Mouse (Mus musculus) midbrain, postnatal 0 days (tissue): ENCODE measurements around the gene Eif4ebp2. TPM values are rescaled to one million over a fixed set of nuclear protein-coding genes. Genes with fewer than 3 reads are reported as not detected.

Experiments
- ATAC-seq: fragments of 200-750 bp; cut with Nextera tagmentation; 2 replicates; pipeline ENCODE4 v1.8.0; 2017; ENCODE audit warnings: moderate number of reproducible peaks, mild to moderate bottlenecking, moderate TSS enrichment, moderate library complexity; ENCODE audit not compliant: low FRiP score
- DNase-seq: peaks from one replicate; pipeline ENCODE4 v3.0.0-alpha.2; 2015; ENCODE audit warnings: low spot score
- H3K27ac ChIP-seq: fragments of 300-500 bp; sonication (generic); 2 replicates; pipeline ENCODE4 v1.5.1; 2014; ENCODE audit warnings: low read depth, mild to moderate bottlenecking, low read length, mixed read lengths
- H3K27me3 ChIP-seq: fragments of 300-500 bp; sonication (generic); 2 replicates; pipeline ENCODE4 v1.6.1; 2014; ENCODE audit warnings: low read length, control low read depth, mixed read lengths; ENCODE audit not compliant: insufficient read depth
- H3K36me3 ChIP-seq: fragments of 300-500 bp; sonication (generic); 2 replicates; pipeline ENCODE4 v1.6.1; 2014; ENCODE audit warnings: low read length, control low read depth, mixed read lengths; ENCODE audit not compliant: insufficient read depth
- H3K4me1 ChIP-seq: fragments of 300-500 bp; sonication (generic); 2 replicates; pipeline ENCODE4 v1.6.1; 2014; ENCODE audit warnings: mild to moderate bottlenecking, control low read depth, antibody characterized with exemption, low read length, mixed read lengths; ENCODE audit not compliant: insufficient read depth
- H3K4me2 ChIP-seq: fragments of 300-500 bp; sonication (generic); 2 replicates; pipeline ENCODE4 v1.6.1; 2014; ENCODE audit warnings: low read depth, mild to moderate bottlenecking, low read length, mixed read lengths; ENCODE audit not compliant: poor library complexity, severe bottlenecking
- H3K4me3 ChIP-seq: fragments of 300-500 bp; sonication (generic); 2 replicates; pipeline ENCODE4 v1.5.1; 2014; ENCODE audit warnings: low read depth, mild to moderate bottlenecking, low read length, moderate library complexity
- H3K9ac ChIP-seq: fragments of 300-500 bp; sonication (generic); replicated peaks from 2 replicates; pipeline ENCODE4 v1.6.1; 2014; ENCODE audit warnings: mild to moderate bottlenecking, low read length, moderate library complexity, mixed read lengths; ENCODE audit not compliant: poor library complexity, severe bottlenecking
- H3K9me3 ChIP-seq: fragments of 300-500 bp; sonication (generic); 2 replicates; pipeline ENCODE4 v1.6.1; 2016; ENCODE audit warnings: low read length, control low read depth
- CTCF ChIP-seq: IDR thresholded peaks from 2 replicates; pipeline ENCODE4 v1.5.1; 2016; ENCODE audit warnings: antibody characterized with exemption, mild to moderate bottlenecking
- WGBS: fragments of 180-500 bp; shearing (Covaris S2); extraction: QIAGEN DNeasy Blood & Tissue Kit; methylation state at CpG from one replicate; pipeline ENCODE4 v1.1.7; 2014; 5-methylcytosine and 5-hydroxymethylcytosine counted together
- polyA plus RNA-seq: library from polyadenylated mRNA; unstranded; fragments of >200 nt; fragmentation: Nextera tagmentation; extraction: Ambion mirVana; gene quantifications from 2 replicates; pipeline ENCODE4 v1.2.1, GENCODE M21; 2015
- total RNA-seq: library from RNA; depleted of rRNA; stranded (reverse); fragments of >200 nt; gene quantifications from 2 replicates; pipeline ENCODE4 v1.2.3, GENCODE M21; 2014

Gene Eif4ebp2
- total and polyA plus RNA-seq, 2 experiments from 2014 or later = 14.2 to 27.0 TPM

DNA sequence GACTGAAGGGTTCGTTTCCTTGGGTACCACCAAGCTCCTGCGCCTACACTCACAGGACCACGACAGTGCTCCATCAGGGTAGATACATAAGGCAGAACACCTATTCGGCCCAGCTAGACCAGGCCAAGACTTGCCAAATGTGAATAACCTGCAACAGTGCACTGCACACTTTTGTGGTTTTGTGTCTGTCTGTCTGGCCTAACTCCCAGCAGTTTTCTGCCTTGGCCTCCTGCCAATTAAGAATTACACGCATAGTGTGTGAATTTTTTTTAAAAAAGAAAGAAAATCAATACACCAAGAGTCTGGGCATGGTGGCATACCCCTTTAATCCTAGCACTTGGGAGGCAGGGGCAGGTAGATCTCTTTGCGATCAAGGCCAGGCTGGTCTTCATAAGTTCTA lies 24.5 kb downstream of the Eif4ebp2 start:
- DNase-seq (no peak), ATAC-seq (no peak)
- Histone ChIP-seq H3K27ac (no peak overlapping the region), H3K36me3 (peaks cover 20% of the 10 kb centered on the region), H3K4me3 (no peak overlapping the region), H3K27me3 (no peaks in the 10 kb centered on the region), H3K9me3 (no peaks in the 10 kb centered on the region), H3K4me1 (peaks cover 6% of the 10 kb centered on the region; the same call in 1 of the 2 replicates), H3K9ac (no peak overlapping the region), H3K4me2 (no peak overlapping the region)
- WGBS = 87% methylated on average over 6 of the region's 6 CpGs
- TF ChIP-seq CTCF = no peak

DNA sequence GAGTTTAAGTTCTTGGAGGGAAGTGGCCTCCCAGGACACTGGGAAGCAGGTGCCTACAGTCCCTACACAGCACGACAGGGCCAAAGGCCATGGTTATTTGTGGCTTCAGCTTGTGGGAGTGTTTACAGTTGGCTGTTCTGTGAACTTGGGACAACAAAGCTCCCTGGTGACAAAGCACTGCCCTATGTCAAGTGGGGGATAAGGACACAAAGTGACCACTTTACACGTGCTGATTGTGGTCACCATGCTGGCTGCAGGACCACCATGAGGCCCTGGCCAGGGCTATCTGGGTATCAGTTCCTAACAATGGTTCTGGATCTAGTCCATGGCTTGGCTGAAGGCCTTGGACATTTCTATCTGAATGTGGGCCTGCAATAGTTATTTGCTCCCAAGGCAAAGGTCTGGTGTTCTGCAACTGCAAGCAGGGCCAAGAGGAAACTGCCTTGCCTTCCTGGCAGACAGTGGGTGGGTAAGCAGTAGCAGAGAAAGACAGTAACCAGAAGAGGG lies 26.2 kb downstream of the Eif4ebp2 start:
- no peak for ATAC-seq

DNA sequence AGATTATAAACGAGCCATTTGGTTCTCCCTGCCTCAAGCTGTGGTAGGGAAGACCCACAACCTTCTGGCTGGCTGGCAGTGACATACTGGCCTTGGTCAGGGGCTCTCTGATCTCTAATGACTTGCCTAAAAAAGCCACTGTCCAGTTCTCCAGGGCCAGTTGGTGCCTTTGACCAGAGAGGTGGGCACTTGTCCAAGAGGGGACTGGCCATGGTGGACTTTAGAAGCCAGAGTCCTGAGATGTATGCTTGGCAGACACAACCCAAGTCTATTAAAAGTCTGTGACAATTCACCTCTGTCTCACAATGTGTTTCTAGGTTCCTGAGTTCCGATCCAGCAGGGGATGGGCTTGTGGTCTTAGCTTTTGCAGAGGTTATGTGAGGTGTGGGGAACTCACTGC lies 27.4 kb downstream of the Eif4ebp2 start:
- Histone ChIP-seq H3K36me3 (peaks cover 3% of the 10 kb centered on the region; the same call in 1 of the 2 replicates), H3K4me3 (no peak overlapping the region), H3K27me3 (peaks cover 8% of the 10 kb centered on the region), H3K4me1 (peaks cover 6% of the 10 kb centered on the region; the same call in 1 of the 2 replicates), H3K4me2 (no peak overlapping the region), H3K9me3 (no peaks in the 10 kb centered on the region), H3K27ac (no peak overlapping the region), H3K9ac (no peak overlapping the region)
- DNase-seq (no peak), ATAC-seq (no peak)
- no peak for TF ChIP-seq CTCF
- 60% methylated on average over 2 of the region's 2 CpGs for WGBS

More for the DNA sequence above, 26.2 kb downstream of the Eif4ebp2 start:
- DNase-seq = no peak
- TF ChIP-seq CTCF = no peak
- 56% methylated on average over 2 of the region's 2 CpGs for WGBS
- no peaks in the 10 kb centered on the region for H3K9me3 ChIP-seq
- H3K27ac ChIP-seq = no peak overlapping the region
- H3K4me1 ChIP-seq = peaks cover 6% of the 10 kb centered on the region; the same call in 1 of the 2 replicates
- H3K27me3 ChIP-seq = no peaks in the 10 kb centered on the region
- H3K4me3 ChIP-seq = no peak overlapping the region
- H3K4me2 ChIP-seq = no peak overlapping the region
- H3K9ac ChIP-seq = no peak overlapping the region
- H3K36me3 ChIP-seq = peaks cover 13% of the 10 kb centered on the region

- peak; percentile 27; the same call in 1 of the 2 replicates for ATAC-seq
- Histone ChIP-seq H3K36me3 (no peaks in the 10 kb centered on the region), H3K4me1 (peaks cover 6% of the 10 kb centered on the region; the same call in 1 of the 2 replicates), H3K9ac (no peak overlapping the region), H3K4me3 (no peak overlapping the region), H3K27me3 (peaks cover 12% of the 10 kb centered on the region), H3K27ac (no peak overlapping the region), H3K4me2 (0 out of 2 replicates have a peak overlapping the region, but pooled peaks have one; percentile 6), H3K9me3 (no peaks in the 10 kb centered on the region)
- 25% methylated on average over 7 of the region's 7 CpGs for WGBS
- TF ChIP-seq CTCF = no peak
- peak; percentile 68 for DNase-seq
Observed at GRCm38 (mm10) chr10:61424500-61424899, 28.0 kb downstream of the Eif4ebp2 start.

GRCm38 (mm10) chr10:61423289-61423688 lies 29.2 kb downstream of the Eif4ebp2 start:
- WGBS = 50% methylated on average over 10 of the region's 10 CpGs
- no peaks in the 10 kb centered on the region for H3K9me3 ChIP-seq
- H3K27me3 ChIP-seq = peaks cover 21% of the 10 kb centered on the region
- ATAC-seq (no peak), DNase-seq (no peak)
- no peak overlapping the region for H3K4me2 ChIP-seq
- H3K27ac ChIP-seq = no peak overlapping the region
- H3K9ac ChIP-seq = no peak overlapping the region
- TF ChIP-seq CTCF = peak; percentile 56
- no peaks in the 10 kb centered on the region for H3K36me3 ChIP-seq
- H3K4me3 ChIP-seq = no peak overlapping the region
- H3K4me1 ChIP-seq = peaks cover 11% of the 10 kb centered on the region

DNA sequence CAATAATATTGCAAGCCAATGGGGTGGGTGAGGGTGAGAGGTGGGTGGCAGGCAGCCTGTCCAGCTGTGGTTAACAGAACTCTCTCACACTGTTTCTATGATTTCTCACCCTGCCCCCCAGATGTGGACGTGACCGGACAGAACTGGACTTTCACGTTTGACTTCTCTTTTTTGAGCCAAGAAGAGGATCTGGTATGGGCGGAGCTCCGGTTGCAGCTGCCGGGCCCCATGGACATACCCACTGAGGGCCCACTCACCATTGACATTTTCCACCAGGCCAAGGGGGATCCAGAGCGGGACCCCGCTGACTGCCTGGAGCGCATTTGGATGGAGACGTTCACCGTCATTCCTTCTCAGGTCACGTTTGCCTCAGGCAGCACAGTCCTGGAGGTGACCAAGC lies 29.6 kb downstream of the Eif4ebp2 start:
- H3K4me2 ChIP-seq = no peak overlapping the region
- no peak overlapping the region for H3K27ac ChIP-seq
- no peak overlapping the region for H3K4me3 ChIP-seq
- no peaks in the 10 kb centered on the region for H3K9me3 ChIP-seq
- ATAC-seq = no peak
- H3K36me3 ChIP-seq = no peaks in the 10 kb centered on the region
- peaks cover 22% of the 10 kb centered on the region for H3K27me3 ChIP-seq
- H3K9ac ChIP-seq = no peak overlapping the region
- DNase-seq = no peak
- peaks cover 14% of the 10 kb centered on the region for H3K4me1 ChIP-seq
- TF ChIP-seq CTCF = no peak
- WGBS = 86% methylated on average over 12 of the region's 12 CpGs
